Mouse (Mus musculus) limb, embryonic 12.5 days (tissue): Measurements from ENCODE around the gene Pou2f1. TPM values are rescaled to one million over a fixed set of nuclear protein-coding genes. Genes with fewer than 3 reads are reported as not detected.

ENCODE experiments used
- ATAC-seq: fragments of 200-750 bp; cut with Nextera tagmentation; 2 replicates; pipeline ENCODE4 v1.8.0; 2017; ENCODE audit warnings: low read depth, moderate TSS enrichment; ENCODE audit not compliant: insufficient number of reproducible peaks, insufficient read depth, low FRiP score, low TSS enrichment
- H3K27ac ChIP-seq: fragments of 300-500 bp; sonication (generic); 2 replicates; pipeline ENCODE4 v1.5.1; 2016; ENCODE audit warnings: mild to moderate bottlenecking, moderate library complexity
- H3K27me3 ChIP-seq: fragments of 300-500 bp; sonication (generic); 2 replicates; pipeline ENCODE4 v1.6.1; 2016; ENCODE audit warnings: mild to moderate bottlenecking, moderate library complexity
- H3K36me3 ChIP-seq: fragments of 300-500 bp; sonication (generic); 2 replicates; pipeline ENCODE4 v1.6.1; 2016; ENCODE audit warnings: mild to moderate bottlenecking, moderate library complexity
- H3K4me1 ChIP-seq: fragments of 300-500 bp; sonication (generic); replicated peaks from 2 replicates; pipeline ENCODE4 v1.6.1; 2016
- H3K4me2 ChIP-seq: fragments of 300-500 bp; sonication (generic); 2 replicates; pipeline ENCODE4 v1.6.1; 2016; ENCODE audit warnings: mild to moderate bottlenecking, moderate library complexity
- H3K4me3 ChIP-seq: fragments of 300-500 bp; sonication (generic); replicated peaks from 2 replicates; pipeline ENCODE4 v1.5.1; 2016; ENCODE audit warnings: mild to moderate bottlenecking
- H3K9ac ChIP-seq: fragments of 300-500 bp; sonication (generic); replicated peaks from 2 replicates; pipeline ENCODE4 v1.6.1; 2016; ENCODE audit warnings: mild to moderate bottlenecking, moderate library complexity
- H3K9me3 ChIP-seq: fragments of 300-500 bp; sonication (generic); 2 replicates; pipeline ENCODE4 v1.6.1; 2016; ENCODE audit warnings: mild to moderate bottlenecking, moderate library complexity
- WGBS: fragments of 180-500 bp; shearing (Covaris S2); methylation state at CpG from one replicate; pipeline ENCODE4 v1.1.7; 2016; 5-methylcytosine and 5-hydroxymethylcytosine counted together
- polyA plus RNA-seq: library from polyadenylated mRNA; unstranded; fragments of >200 nt; fragmentation: Nextera tagmentation; extraction: Ambion mirVana; gene quantifications from 2 replicates; pipeline ENCODE4 v1.2.1, GENCODE M21; 2016

Gene Pou2f1
- polyA plus RNA-seq, 1 experiment from 2014 or later, result 18.5 TPM

DNA sequence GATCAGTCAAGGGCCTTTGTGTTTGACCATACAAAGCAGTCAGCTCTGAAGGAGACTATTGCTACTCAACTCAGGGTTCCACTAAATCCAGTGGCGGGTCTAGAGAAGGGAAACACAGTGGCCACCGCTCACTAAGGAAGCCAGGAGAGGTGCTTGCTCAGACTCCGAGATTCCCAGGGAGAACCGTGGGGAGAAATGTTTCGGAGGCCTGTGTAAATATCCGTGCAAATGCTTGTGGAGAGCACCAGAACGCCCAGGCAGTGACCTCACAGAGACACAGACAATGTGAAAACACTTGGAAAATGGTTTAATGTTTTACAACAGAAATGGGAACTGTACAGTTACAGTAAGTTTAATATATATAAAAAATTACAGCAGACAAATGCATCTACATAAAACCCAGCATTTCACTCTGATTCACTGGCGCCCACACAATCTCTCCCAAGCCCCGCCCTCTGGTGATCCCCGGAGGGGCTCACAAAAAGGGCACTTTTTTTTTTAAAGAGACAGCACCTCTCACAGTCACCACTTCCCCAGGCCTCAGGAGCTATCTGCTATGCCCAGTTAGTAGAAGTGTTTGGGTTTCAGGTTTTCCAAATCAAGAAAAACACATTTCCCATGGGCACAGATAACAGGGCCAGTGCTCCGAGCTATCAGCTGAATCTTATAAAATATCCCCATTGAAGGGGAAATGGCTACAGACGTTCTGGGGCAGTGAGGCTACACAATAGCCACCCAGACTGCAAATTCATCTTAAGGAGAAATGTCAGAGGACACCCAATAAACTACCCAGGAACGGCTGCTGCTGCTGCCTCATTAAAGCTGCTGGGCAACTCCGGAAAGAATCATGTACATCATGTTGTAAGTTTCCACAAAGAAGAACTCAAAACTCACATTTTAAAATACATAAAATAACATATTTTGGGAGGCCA, 137.3 kb downstream of the Pou2f1 start:
- Histone ChIP-seq H3K4me2 (no peak overlapping the region), H3K27ac (0 out of 2 replicates have a peak overlapping the region, but pooled peaks have one; percentile 8), H3K27me3 (no peaks in the 10 kb centered on the region), H3K4me3 (no peak overlapping the region), H3K9ac (no peak overlapping the region), H3K4me1 (peaks cover 21% of the 10 kb centered on the region), H3K36me3 (peaks cover 23% of the 10 kb centered on the region; the same call in 1 of the 2 replicates), H3K9me3 (no peaks in the 10 kb centered on the region)
- no peak for ATAC-seq
- WGBS, result 44% methylated on average over 14 of the region's 14 CpGs

DNA sequence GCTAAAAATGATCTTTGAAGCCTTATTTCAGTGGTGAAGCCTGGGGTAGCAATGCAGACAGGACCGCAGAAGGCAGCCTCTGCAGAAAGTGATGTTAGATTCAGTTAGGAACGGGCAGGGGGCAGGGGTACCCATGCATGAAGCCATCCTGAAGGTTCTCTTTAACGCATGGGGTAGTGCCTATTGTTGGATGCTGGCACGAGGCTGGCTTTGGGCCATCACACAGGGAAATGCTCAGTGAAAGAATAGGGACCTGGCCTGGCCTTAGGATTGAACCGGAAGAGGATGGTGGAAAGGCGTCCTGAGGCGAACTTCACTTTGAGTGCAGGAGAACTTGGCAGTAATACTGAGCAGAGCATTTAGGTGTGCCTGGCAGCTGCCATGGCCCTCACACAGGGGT, 140.4 kb downstream of the Pou2f1 start:
- H3K27ac ChIP-seq, result no peak overlapping the region
- no peak overlapping the region for H3K4me3 ChIP-seq
- H3K27me3 ChIP-seq, result no peaks in the 10 kb centered on the region
- no peak for ATAC-seq
- peaks cover 21% of the 10 kb centered on the region for H3K4me1 ChIP-seq
- WGBS, result 87% methylated on average over 7 of the region's 7 CpGs
- no peak overlapping the region for H3K9ac ChIP-seq
- no peaks in the 10 kb centered on the region for H3K9me3 ChIP-seq
- H3K36me3 ChIP-seq, result no peaks in the 10 kb centered on the region
- H3K4me2 ChIP-seq, result no peak overlapping the region

DNA sequence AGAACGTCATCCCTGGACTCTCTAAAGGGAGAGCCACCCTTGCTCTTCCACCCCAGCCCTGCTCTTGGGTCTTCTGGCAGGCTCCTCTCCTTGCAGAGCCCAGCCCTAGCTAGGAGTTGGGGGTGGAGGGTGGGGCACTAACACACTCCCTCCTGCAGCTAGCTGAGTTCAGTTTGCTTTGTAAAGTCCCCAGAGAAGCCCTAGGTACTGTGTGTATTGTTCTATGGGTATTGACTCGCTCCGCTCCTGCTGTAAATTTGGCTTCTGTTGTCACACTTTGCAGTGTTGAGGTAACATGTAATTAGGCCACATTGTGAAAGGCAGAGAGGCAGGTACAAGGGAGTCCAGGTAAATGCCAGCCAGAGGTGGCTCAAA, 141.3 kb downstream of the Pou2f1 start:
- Histone ChIP-seq H3K4me1 (peaks cover 17% of the 10 kb centered on the region), H3K4me2 (no peak overlapping the region), H3K27me3 (no peaks in the 10 kb centered on the region), H3K4me3 (no peak overlapping the region), H3K36me3 (no peaks in the 10 kb centered on the region), H3K9ac (no peak overlapping the region), H3K27ac (0 out of 2 replicates have a peak overlapping the region, but pooled peaks have one; percentile 12), H3K9me3 (no peaks in the 10 kb centered on the region)
- WGBS, result 81% methylated on average over 3 of the region's 3 CpGs
- ATAC-seq, result no peak

DNA sequence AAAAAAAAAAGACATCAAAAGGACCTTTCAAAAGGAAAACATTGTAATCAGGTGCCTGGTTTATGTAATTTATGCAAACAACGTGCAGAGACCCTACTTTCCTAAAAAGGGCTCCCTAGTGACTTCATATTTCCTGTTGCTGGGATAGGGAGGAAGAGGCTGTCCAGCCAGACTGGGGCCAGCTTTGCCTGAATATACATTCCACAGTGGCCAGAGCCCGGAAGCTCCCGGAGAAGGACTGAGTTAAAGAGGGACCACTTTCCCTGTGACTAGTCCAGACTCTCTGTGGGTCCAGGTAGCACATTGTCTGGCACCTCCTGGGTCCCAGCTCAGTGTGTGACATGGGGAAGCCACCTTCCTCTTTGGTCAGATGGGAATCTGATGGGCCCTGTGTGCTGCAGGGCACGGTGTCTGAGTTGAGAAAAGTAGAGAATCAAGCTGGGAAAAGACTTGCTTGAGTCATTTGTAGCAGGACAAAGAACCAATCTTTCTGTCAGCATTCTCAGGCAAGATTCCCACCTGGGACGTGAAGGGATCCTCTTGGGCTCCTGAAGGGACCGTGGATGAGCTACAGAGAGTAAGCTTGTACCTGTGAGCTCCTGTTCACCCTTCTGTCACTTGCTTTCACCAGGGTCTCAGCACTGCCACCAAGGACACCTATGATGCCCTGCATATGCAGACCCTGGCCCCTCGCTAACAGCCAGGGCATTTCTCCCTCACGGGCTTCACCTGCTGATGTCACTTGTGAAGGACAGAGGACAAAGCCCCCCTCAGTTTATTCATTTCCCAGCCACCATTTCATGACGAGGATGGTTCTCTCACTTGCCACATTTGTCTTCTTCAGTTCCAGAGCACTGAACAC, 141.9 kb downstream of the Pou2f1 start:
- no peaks in the 10 kb centered on the region for H3K36me3 ChIP-seq
- H3K9me3 ChIP-seq, result no peaks in the 10 kb centered on the region
- 76% methylated on average over 9 of the region's 9 CpGs for whole genome bisulfite sequencing
- H3K27ac ChIP-seq, result 0 out of 2 replicates have a peak overlapping the region, but pooled peaks have one; percentile 12
- no peak overlapping the region for H3K9ac ChIP-seq
- H3K27me3 ChIP-seq, result no peaks in the 10 kb centered on the region
- H3K4me2 ChIP-seq, result no peak overlapping the region
- no peak for ATAC-seq
- no peak overlapping the region for H3K4me3 ChIP-seq
- H3K4me1 ChIP-seq, result peaks cover 14% of the 10 kb centered on the region

DNA sequence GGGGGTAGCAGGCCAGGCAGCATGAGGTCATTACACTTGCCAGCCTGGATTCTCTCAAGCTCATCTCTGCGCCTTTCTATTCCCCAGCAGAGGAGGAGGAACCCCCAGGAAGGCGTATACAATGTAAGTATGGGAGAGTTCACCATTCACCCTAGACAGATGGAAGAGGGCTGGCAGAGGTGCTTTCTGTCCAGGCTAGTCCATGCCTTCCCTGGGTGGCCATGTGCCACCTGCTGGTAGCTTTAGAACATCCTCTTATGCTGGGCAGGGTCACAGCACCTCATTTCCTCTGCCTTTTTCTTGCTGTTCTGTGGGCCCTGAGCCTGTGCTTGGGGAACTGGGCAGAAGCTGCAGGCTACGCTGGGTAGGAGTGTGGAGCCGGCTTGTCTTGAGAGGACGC, 144.1 kb downstream of the Pou2f1 start:
- Histone ChIP-seq H3K9me3 (no peaks in the 10 kb centered on the region), H3K4me2 (no peak overlapping the region), H3K27me3 (no peaks in the 10 kb centered on the region), H3K4me3 (no peak overlapping the region), H3K4me1 (peaks cover 5% of the 10 kb centered on the region; the same call in 1 of the 2 replicates), H3K27ac (no peak overlapping the region), H3K9ac (no peak overlapping the region), H3K36me3 (no peaks in the 10 kb centered on the region)
- 77% methylated on average over 5 of the region's 5 CpGs for WGBS
- ATAC-seq, result no peak

DNA sequence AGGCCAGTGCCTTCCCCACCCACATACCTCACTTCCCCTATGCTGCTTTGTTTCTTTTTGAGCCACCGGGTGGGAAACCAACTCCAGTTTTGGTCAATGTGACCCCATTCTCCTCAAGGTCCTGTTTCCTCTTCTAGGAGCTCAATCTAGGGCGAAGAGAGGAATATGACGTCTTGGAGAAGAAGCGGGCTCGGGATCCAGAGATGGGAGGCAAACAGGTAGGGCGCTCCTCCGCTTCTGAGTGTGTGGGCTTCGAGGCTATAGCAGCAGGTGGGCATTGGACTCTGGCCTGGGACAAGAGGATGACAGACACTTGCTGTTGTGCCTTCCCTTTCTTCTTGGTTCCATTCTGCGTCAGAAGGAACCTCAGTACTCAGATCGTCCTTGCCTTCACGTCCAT, 145.2 kb downstream of the Pou2f1 start:
- no peaks in the 10 kb centered on the region for H3K9me3 ChIP-seq
- H3K36me3 ChIP-seq, result no peaks in the 10 kb centered on the region
- H3K4me2 ChIP-seq, result no peak overlapping the region
- no peak overlapping the region for H3K4me3 ChIP-seq
- H3K27ac ChIP-seq, result no peak overlapping the region
- H3K9ac ChIP-seq, result no peak overlapping the region
- 92% methylated on average over 11 of the region's 11 CpGs for WGBS
- ATAC-seq, result no peak
- H3K27me3 ChIP-seq, result no peaks in the 10 kb centered on the region
- H3K4me1 ChIP-seq, result peaks cover 15% of the 10 kb centered on the region

DNA sequence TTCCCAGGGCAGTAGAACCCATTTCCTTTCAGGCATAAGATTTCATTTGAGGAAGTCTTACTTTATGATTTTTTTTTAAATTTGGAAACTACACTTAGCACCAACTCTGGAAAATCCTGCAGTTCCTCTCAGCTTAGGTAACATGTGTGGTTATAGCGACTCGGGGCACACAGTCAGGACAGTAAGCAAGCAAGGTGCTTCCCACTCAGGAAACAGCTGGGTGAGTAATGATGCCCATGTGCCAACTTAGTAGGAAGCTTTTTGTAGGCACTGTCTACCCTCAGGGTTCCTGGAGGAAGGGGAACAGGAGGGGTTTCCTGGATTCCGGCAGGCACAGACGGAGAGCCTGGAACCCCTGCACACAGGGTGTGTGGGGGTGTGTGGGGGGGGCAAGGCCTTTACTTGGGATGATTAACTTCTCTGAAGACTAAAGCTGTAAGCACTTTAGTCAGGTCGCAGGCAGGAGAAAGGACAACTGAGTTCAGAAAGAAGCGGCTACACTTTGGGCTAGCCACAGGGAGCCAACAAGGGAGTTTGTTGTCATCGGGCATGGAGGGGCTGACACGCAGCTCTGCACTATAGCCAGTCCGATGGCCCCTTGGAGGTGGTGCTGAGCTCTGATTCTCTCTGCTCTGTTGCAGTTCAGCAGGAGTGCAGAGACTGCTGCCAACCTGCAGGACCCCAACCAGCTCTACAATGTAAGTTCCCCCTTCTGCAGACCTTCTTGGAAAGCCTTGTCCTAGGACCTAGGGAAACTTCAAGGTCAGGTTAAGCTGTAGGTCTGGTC, 146.5 kb downstream of the Pou2f1 start:
- H3K9ac ChIP-seq, result no peak overlapping the region
- no peak overlapping the region for H3K4me3 ChIP-seq
- no peak for ATAC-seq
- no peak overlapping the region for H3K27ac ChIP-seq
- H3K4me1 ChIP-seq, result peaks cover 19% of the 10 kb centered on the region
- H3K4me2 ChIP-seq, result no peak overlapping the region
- H3K27me3 ChIP-seq, result peaks cover 9% of the 10 kb centered on the region; the same call in 1 of the 2 replicates
- no peaks in the 10 kb centered on the region for H3K36me3 ChIP-seq
- H3K9me3 ChIP-seq, result no peaks in the 10 kb centered on the region
- 71% methylated on average over 9 of the region's 9 CpGs for WGBS

DNA sequence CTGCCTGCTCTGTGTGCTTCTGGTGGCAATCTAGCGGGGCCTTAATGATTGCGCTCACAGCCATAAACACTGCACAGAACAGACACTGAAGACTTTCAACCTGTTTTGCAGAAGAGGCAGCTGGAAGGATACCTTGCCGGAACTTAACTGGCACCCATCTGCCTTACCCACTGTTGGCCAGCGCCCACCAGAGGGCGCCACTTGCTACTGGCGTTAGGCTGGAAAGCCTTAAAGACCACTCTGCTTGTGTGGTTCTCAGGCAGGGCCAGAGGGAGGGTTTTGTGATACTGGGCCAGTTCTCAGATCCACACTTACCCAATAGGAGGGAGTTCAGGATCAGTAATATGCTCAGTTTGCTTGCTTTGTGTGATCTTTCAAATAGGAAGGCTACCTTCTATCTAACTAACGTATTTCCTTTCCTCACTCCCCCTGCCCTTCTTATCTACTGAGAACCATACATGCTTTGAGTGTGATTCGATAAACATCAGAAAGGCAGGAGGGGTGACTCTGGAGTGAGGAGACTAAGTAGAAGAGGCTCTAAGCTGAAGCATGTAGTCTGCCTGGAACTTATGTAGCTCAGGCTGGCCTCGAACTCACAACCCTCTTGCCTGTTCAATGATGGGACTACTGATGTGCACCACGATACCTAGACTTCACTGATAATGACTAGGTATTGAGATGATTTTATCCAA, 148.6 kb downstream of the Pou2f1 start:
- no peak overlapping the region for H3K9ac ChIP-seq
- ATAC-seq, result no peak
- H3K27me3 ChIP-seq, result peaks cover 22% of the 10 kb centered on the region; the same call in 1 of the 2 replicates
- 58% methylated on average over 10 of the region's 10 CpGs for WGBS
- no peaks in the 10 kb centered on the region for H3K36me3 ChIP-seq
- H3K27ac ChIP-seq, result no peak overlapping the region
- H3K9me3 ChIP-seq, result no peaks in the 10 kb centered on the region
- H3K4me1 ChIP-seq, result peaks cover 25% of the 10 kb centered on the region
- H3K4me2 ChIP-seq, result no peak overlapping the region
- H3K4me3 ChIP-seq, result no peak overlapping the region

DNA sequence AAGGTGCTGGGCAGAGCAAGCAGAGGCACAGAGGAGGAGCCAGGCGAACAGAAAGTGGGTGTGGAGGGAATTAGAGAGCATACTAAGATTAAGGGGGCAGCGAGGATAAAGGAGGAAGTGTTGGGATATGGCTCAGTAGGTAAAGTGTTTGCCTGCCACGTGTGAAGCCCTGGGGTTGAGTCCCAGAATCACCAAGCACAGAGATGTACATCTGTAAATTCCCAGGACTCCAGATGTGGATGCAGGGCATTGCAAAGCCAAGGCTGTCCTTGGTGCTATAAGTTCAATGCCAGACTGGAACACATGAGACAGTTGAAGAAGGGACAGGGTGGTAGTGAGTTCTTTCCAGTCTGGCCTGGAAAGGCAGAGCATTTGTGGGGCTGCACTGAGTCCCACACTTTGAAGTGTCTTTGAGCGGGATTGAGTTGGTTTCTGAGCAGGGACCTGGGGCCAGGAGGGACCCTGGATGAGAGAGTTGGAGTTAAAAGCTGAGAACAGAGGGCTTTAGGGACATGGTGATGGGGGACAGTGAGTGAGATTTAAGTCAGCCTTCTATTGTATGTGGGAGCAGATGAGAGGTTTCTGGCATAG, 149.3 kb downstream of the Pou2f1 start:
- ATAC-seq, result no peak
- Histone ChIP-seq H3K4me2 (no peak overlapping the region; the same call in 1 of the 2 replicates), H3K9ac (no peak overlapping the region; the same call in 1 of the 2 replicates), H3K9me3 (no peaks in the 10 kb centered on the region), H3K36me3 (no peaks in the 10 kb centered on the region), H3K27me3 (peaks cover 22% of the 10 kb centered on the region; the same call in 1 of the 2 replicates), H3K4me3 (no peak overlapping the region), H3K27ac (no peak overlapping the region), H3K4me1 (peaks cover 28% of the 10 kb centered on the region)
- 38% methylated on average over 4 of the region's 4 CpGs for WGBS

DNA sequence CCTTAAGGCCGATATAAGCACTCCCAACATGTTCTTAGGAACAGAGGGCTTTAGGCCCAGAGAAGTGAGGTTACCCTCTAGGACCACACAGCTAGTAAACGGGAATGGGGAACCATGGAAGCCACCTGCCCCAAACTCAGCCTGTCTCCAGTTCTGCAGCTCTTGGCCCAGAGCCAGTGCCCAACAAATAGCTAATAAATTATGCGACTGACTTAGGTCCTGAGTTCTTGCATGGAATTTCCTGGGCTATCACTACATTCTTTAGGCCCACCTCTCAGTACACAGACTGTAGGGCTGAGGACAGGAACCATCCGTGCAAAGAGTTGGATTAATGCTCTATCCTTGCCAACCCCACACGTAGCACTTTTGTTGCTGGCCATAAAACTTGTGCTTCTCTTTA, 150.3 kb downstream of the Pou2f1 start:
- peaks cover 24% of the 10 kb centered on the region; the same call in 1 of the 2 replicates for H3K27me3 ChIP-seq
- no peak overlapping the region for H3K4me2 ChIP-seq
- no peak for ATAC-seq
- no peaks in the 10 kb centered on the region for H3K9me3 ChIP-seq
- H3K27ac ChIP-seq, result no peak overlapping the region
- H3K4me3 ChIP-seq, result no peak overlapping the region
- no peak overlapping the region for H3K9ac ChIP-seq
- peaks cover 32% of the 10 kb centered on the region for H3K4me1 ChIP-seq
- 45% methylated on average over 5 of the region's 5 CpGs for WGBS
- H3K36me3 ChIP-seq, result no peaks in the 10 kb centered on the region
